In the genomic region with DNA sequence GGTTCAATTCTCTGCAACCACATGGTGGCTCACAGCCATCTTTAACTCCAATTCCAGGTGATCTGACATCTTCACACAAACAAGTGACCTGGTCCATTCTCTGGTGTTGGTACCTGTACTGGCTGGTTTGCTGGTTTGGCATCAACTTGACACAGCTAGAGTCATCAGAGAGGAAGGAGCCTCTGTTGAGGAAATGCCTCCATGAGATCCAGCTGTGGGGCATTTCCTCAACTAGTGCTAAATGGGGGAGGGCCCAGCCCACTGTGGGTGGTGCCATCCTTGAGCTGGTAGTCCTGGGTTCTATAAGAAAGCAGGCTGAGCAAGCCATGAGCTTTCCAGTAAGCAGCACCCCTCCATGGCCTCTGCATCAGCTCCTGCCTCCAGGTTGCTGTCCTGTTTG, we compare ENCODE assay signal across 8 mouse cellular contexts. TPM values are rescaled to one million over a fixed set of nuclear protein-coding genes. Genes with fewer than 3 reads are reported as not detected.
A peak's percentile ranks its signal among the peaks of the same experiment; 100 is the strongest.
DNase-seq lines count a peak whose midpoint lies in the region; ATAC-seq lines count a peak whose summit lies in the region.
"Not testable (repeated sequence)": the region's sequence is repeated elsewhere in the genome, so short reads cannot be mapped to it uniquely, and the experiment has no call there.

No protein-coding gene starts in this region.

- H3K9ac ChIP-seq in forebrain, embryonic 12.5 days; intestine, embryonic 14.5 days (ENCODE audit: low read length); limb, embryonic 11.5 days (ENCODE audit: low read length); liver, embryonic 15.5 days; midbrain, embryonic 13.5 days (replicated peaks); stomach, embryonic 15.5 days: not testable (repeated sequence)
- 0 out of 2 replicates have a peak overlapping the region, but pooled peaks have one; percentile 76 for H3K9ac ChIP-seq in heart, embryonic 14.5 days (ENCODE audit: low read length)

- H3K4me3 ChIP-seq in embryonic facial prominence, embryonic 10.5 days = peak overlapping the region; percentile 97; the same call in 1 of the 2 replicates
- H3K4me3 ChIP-seq in forebrain, embryonic 12.5 days (replicated peaks); heart, embryonic 14.5 days (ENCODE audit: control insufficient read depth in 1 of 2, insufficient read depth in 1 of 2, low read depth in 1 of 2, low read length in 2 of 2); intestine, embryonic 14.5 days (ENCODE audit: low read depth, low read length); limb, embryonic 11.5 days (ENCODE audit: low read depth, low read length); liver, embryonic 15.5 days (replicated peaks); midbrain, embryonic 13.5 days (replicated peaks): not testable (repeated sequence)
- H3K4me3 ChIP-seq in stomach, embryonic 15.5 days (replicated peaks) = 0 out of 2 replicates have a peak overlapping the region, but pooled peaks have one; percentile 96

- not testable (repeated sequence) for H3K9me3 ChIP-seq in embryonic facial prominence, embryonic 10.5 days; forebrain, embryonic 12.5 days; heart, embryonic 14.5 days (ENCODE audit: control insufficient read depth, low read length); intestine, embryonic 14.5 days (ENCODE audit: control insufficient read depth, low read length); limb, embryonic 11.5 days (ENCODE audit: control insufficient read depth, low read length); liver, embryonic 15.5 days (replicated peaks); midbrain, embryonic 13.5 days; stomach, embryonic 15.5 days

- not testable (repeated sequence) for DNase-seq in embryonic facial prominence, embryonic 10.5 days (ENCODE audit: low spot score); intestine, embryonic 14.5 days (ENCODE audit: low spot score); limb, embryonic 11.5 days (ENCODE audit: low spot score)

- peak overlapping the region; percentile 96; the same call in 1 of the 2 replicates for H3K4me2 ChIP-seq in forebrain, embryonic 12.5 days
- peak overlapping the region; percentile 76; the same call in 1 of the 2 replicates for H3K4me2 ChIP-seq in heart, embryonic 14.5 days (ENCODE audit: low read length)
- H3K4me2 ChIP-seq in intestine, embryonic 14.5 days (ENCODE audit: low read length) = peak overlapping the region; percentile 75
- H3K4me2 ChIP-seq in limb, embryonic 11.5 days (ENCODE audit: low read depth, severe bottlenecking) = peak overlapping the region; percentile 72; the same call in 1 of the 2 replicates
- H3K4me2 ChIP-seq in liver, embryonic 15.5 days = peak overlapping the region; percentile 98; the same call in 1 of the 2 replicates
- peak overlapping the region; percentile 94; the same call in 1 of the 2 replicates for H3K4me2 ChIP-seq in midbrain, embryonic 13.5 days (replicated peaks)
- 0 out of 2 replicates have a peak overlapping the region, but pooled peaks have one; percentile 70 for H3K4me2 ChIP-seq in stomach, embryonic 15.5 days

- H3K27ac ChIP-seq in embryonic facial prominence, embryonic 10.5 days (replicated peaks) = peak overlapping the region; percentile 99
- not testable (repeated sequence) for H3K27ac ChIP-seq in forebrain, embryonic 12.5 days; limb, embryonic 11.5 days (replicated peaks; ENCODE audit: low read depth, low read length); liver, embryonic 15.5 days (replicated peaks); midbrain, embryonic 13.5 days
- peak overlapping the region; percentile 7 to 92; a peak in 3 of 4 replicates for H3K27ac ChIP-seq in heart, embryonic 14.5 days (replicated peaks in 1 of 2; ENCODE audit: control insufficient read depth in 1 of 2, insufficient read depth in 1 of 2, low read depth in 2 of 2, low read length in 2 of 2)
- peak overlapping the region; percentile 97 for H3K27ac ChIP-seq in intestine, embryonic 14.5 days (ENCODE audit: low read depth)
- H3K27ac ChIP-seq in stomach, embryonic 15.5 days = peak overlapping the region; percentile 95

- H3K4me1 ChIP-seq in embryonic facial prominence, embryonic 10.5 days = peaks cover 52% of the 10 kb centered on the region
- H3K4me1 ChIP-seq in forebrain, embryonic 12.5 days = peaks cover 34% of the 10 kb centered on the region
- H3K4me1 ChIP-seq in heart, embryonic 14.5 days (ENCODE audit: control insufficient read depth in 2 of 2, insufficient read depth in 2 of 2, low read length in 2 of 2) = peaks cover 9 to 22% of the 10 kb centered on the region in 2 experiments
- H3K4me1 ChIP-seq in intestine, embryonic 14.5 days (replicated peaks; ENCODE audit: control insufficient read depth, insufficient read depth, low read length) = peaks cover 32% of the 10 kb centered on the region
- peaks cover 27% of the 10 kb centered on the region for H3K4me1 ChIP-seq in limb, embryonic 11.5 days (ENCODE audit: control insufficient read depth, insufficient read depth, low read length)
- peaks cover 46% of the 10 kb centered on the region for H3K4me1 ChIP-seq in liver, embryonic 15.5 days (replicated peaks)
- peaks cover 36% of the 10 kb centered on the region for H3K4me1 ChIP-seq in midbrain, embryonic 13.5 days (replicated peaks)
- H3K4me1 ChIP-seq in stomach, embryonic 15.5 days = peaks cover 26% of the 10 kb centered on the region

- not testable (repeated sequence) for H3K36me3 ChIP-seq in embryonic facial prominence, embryonic 10.5 days (replicated peaks); forebrain, embryonic 12.5 days (replicated peaks); heart, embryonic 14.5 days (ENCODE audit: control insufficient read depth, insufficient read depth, low read length); intestine, embryonic 14.5 days (ENCODE audit: control insufficient read depth, insufficient read depth, low read length); limb, embryonic 11.5 days (ENCODE audit: control insufficient read depth, insufficient read depth, low read length); liver, embryonic 15.5 days (replicated peaks); midbrain, embryonic 13.5 days; stomach, embryonic 15.5 days

- ATAC-seq in forebrain, embryonic 12.5 days (ENCODE audit: low FRiP score); heart, embryonic 14.5 days (ENCODE audit: insufficient number of reproducible peaks, insufficient read depth, low FRiP score, low read depth); intestine, embryonic 14.5 days (replicated peaks; ENCODE audit: low FRiP score, low TSS enrichment, low read depth); limb, embryonic 11.5 days (ENCODE audit: insufficient number of reproducible peaks, low FRiP score, low TSS enrichment, low read depth); liver, embryonic 15.5 days (ENCODE audit: insufficient read depth); midbrain, embryonic 13.5 days; stomach, embryonic 15.5 days (ENCODE audit: insufficient read depth, low FRiP score, low read depth): not testable (repeated sequence)

- H3K27me3 ChIP-seq in embryonic facial prominence, embryonic 10.5 days (replicated peaks; ENCODE audit: low read depth, poor library complexity, severe bottlenecking); forebrain, embryonic 12.5 days; heart, embryonic 14.5 days (ENCODE audit: control insufficient read depth, insufficient read depth, low read length); intestine, embryonic 14.5 days (replicated peaks; ENCODE audit: control insufficient read depth, insufficient read depth, low read length); limb, embryonic 11.5 days (ENCODE audit: control insufficient read depth, insufficient read depth, low read length); liver, embryonic 15.5 days; midbrain, embryonic 13.5 days; stomach, embryonic 15.5 days (replicated peaks): not testable (repeated sequence)

RNA-seq across cellular contexts. Expression of a gene that starts 1.3 kb away (rescaled TPM):
- polyA plus RNA-seq in embryonic facial prominence, embryonic 10.5 days (2016; fragmentation: Nextera tagmentation; extraction: Ambion mirVana) = 5.6 and 7.0 TPM in 2 replicates
- 5.0 TPM in 2 replicates for polyA plus RNA-seq in forebrain, embryonic 12.5 days (2016; fragmentation: Nextera tagmentation; extraction: Ambion mirVana)
- polyA plus RNA-seq in heart, embryonic 14.5 days (2014; fragmentation: Nextera tagmentation; extraction: Ambion mirVana) = 15.6 and 17.8 TPM in 2 replicates
- polyA plus RNA-seq in intestine, embryonic 14.5 days (2014; fragmentation: Nextera tagmentation; extraction: Ambion mirVana) = 11.9 and 12.4 TPM in 2 replicates
- polyA plus RNA-seq in limb, embryonic 11.5 days (2014; fragmentation: Nextera tagmentation; extraction: Ambion mirVana) = 8.3 and 9.8 TPM in 2 replicates
- polyA plus RNA-seq in liver, embryonic 15.5 days (2015; fragmentation: Nextera tagmentation; extraction: Ambion mirVana) = 2.2 and 3.1 TPM in 2 replicates
- polyA plus RNA-seq in midbrain, embryonic 13.5 days (2015; fragmentation: Nextera tagmentation; extraction: Ambion mirVana) = 4.1 and 6.0 TPM in 2 replicates
- 8.7 and 9.4 TPM in 2 replicates for polyA plus RNA-seq in stomach, embryonic 15.5 days (2015; fragmentation: Nextera tagmentation; extraction: Ambion mirVana)

RNA-seq across cellular contexts. Expression of a gene that starts 11.1 kb away (rescaled TPM):
- 5.2 and 6.1 TPM in 2 replicates for polyA plus RNA-seq in embryonic facial prominence, embryonic 10.5 days (2016; fragmentation: Nextera tagmentation; extraction: Ambion mirVana)
- polyA plus RNA-seq in forebrain, embryonic 12.5 days (2016; fragmentation: Nextera tagmentation; extraction: Ambion mirVana) = 9.8 and 11.3 TPM in 2 replicates
- polyA plus RNA-seq in heart, embryonic 14.5 days (2014; fragmentation: Nextera tagmentation; extraction: Ambion mirVana) = 4.6 and 5.1 TPM in 2 replicates
- 3.8 and 3.9 TPM in 2 replicates for polyA plus RNA-seq in intestine, embryonic 14.5 days (2014; fragmentation: Nextera tagmentation; extraction: Ambion mirVana)
- 3.8 and 3.9 TPM in 2 replicates for polyA plus RNA-seq in limb, embryonic 11.5 days (2014; fragmentation: Nextera tagmentation; extraction: Ambion mirVana)
- 0.50 and 0.51 TPM in 2 replicates for polyA plus RNA-seq in liver, embryonic 15.5 days (2015; fragmentation: Nextera tagmentation; extraction: Ambion mirVana)
- polyA plus RNA-seq in midbrain, embryonic 13.5 days (2015; fragmentation: Nextera tagmentation; extraction: Ambion mirVana) = 18.7 and 20.3 TPM in 2 replicates
- polyA plus RNA-seq in stomach, embryonic 15.5 days (2015; fragmentation: Nextera tagmentation; extraction: Ambion mirVana) = 3.2 and 4.6 TPM in 2 replicates
